Mouse (Mus musculus) limb, embryonic 13.5 days (tissue): ENCODE measurements at regions not wholly inside any gene's neighbourhood (a gene's known extent, or its start where the extent isn't known, plus 50 kb on each side); places are given as distances from the start of the nearest gene placed in this dataset.
A peak's percentile ranks its signal among the peaks of the same experiment; 100 is the strongest.

Experiments
- ATAC-seq: fragments of 200-750 bp; cut with Nextera tagmentation; 2 replicates; pipeline ENCODE4 v1.8.0; 2017; ENCODE audit warnings: low read depth, moderate number of reproducible peaks, moderate TSS enrichment; ENCODE audit not compliant: low FRiP score
- H3K27ac ChIP-seq: fragments of 300-500 bp; sonication (generic); 2 replicates; pipeline ENCODE4 v1.5.1; 2015; ENCODE audit warnings: inconsistent platforms, mild to moderate bottlenecking, moderate library complexity
- H3K27me3 ChIP-seq: fragments of 300-500 bp; sonication (generic); 2 replicates; pipeline ENCODE4 v1.6.1; 2015; ENCODE audit warnings: mild to moderate bottlenecking, inconsistent platforms
- H3K36me3 ChIP-seq: fragments of 300-500 bp; sonication (generic); 2 replicates; pipeline ENCODE4 v1.6.1; 2015; ENCODE audit warnings: inconsistent platforms, mild to moderate bottlenecking, moderate library complexity
- H3K4me1 ChIP-seq: fragments of 300-500 bp; sonication (generic); 2 replicates; pipeline ENCODE4 v1.6.1; 2015; ENCODE audit warnings: inconsistent platforms
- H3K4me2 ChIP-seq: fragments of 300-500 bp; sonication (generic); replicated peaks from 2 replicates; pipeline ENCODE4 v1.6.1; 2015; ENCODE audit warnings: inconsistent platforms, mild to moderate bottlenecking, moderate library complexity
- H3K4me3 ChIP-seq: fragments of 300-500 bp; sonication (generic); 2 replicates; pipeline ENCODE4 v1.5.1; 2015; ENCODE audit warnings: moderate library complexity, mild to moderate bottlenecking, inconsistent platforms
- H3K9ac ChIP-seq: fragments of 300-500 bp; sonication (generic); 2 replicates; pipeline ENCODE4 v1.6.1; 2015; ENCODE audit warnings: mild to moderate bottlenecking, inconsistent platforms
- H3K9me3 ChIP-seq: fragments of 300-500 bp; sonication (generic); 2 replicates; pipeline ENCODE4 v1.6.1; 2016; ENCODE audit warnings: inconsistent platforms
- WGBS: fragments of 180-500 bp; shearing (Covaris S2); methylation state at CpG from one replicate; pipeline ENCODE4 v1.1.7; 2015; 5-methylcytosine and 5-hydroxymethylcytosine counted together

DNA sequence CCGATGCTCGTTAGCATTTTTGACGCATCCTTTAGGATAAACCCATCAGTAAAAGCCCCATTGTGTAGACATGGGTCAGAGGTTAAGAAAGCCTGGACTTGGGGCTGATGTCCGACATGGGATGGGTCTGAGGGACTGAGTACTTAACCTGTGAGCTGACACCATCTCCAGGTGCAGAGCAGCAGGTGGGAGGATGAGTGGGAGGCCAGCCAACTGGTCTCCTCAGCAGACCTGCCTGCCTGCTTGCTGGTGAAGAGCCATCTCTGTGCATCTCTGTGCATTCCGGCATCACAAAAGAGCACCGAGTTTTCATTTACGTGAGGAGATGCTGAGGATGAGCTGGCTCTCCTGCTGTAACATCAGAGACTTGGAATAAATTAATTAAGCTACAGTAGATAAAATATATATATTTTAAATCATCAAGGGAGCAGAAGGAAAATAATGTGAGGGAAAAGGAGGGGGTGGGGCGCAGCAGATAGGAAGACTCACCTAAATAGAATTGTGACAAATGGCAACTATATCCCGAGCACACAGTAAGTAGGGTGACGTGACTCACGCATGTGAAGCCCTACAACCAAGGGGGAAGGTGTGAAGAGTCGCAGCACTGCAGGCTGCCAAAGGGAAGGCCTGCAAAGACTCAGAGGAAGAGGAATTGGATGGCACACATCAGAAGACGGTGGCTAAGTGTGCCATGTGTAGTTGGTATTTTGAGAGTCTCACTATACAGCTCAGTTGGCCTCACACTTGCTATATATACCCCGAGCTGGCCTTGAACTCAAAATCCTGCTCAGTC is 118.5 kb upstream of the Ces5a start:
- ATAC-seq = no peak
- Histone ChIP-seq H3K36me3 (no peaks in the 10 kb centered on the region), H3K27me3 (no peaks in the 10 kb centered on the region), H3K4me3 (no peak overlapping the region), H3K4me2 (no peak overlapping the region), H3K9ac (no peak overlapping the region), H3K9me3 (no peaks in the 10 kb centered on the region), H3K4me1 (no peaks in the 10 kb centered on the region), H3K27ac (no peak overlapping the region)
- WGBS = 78% methylated on average over 14 of the region's 14 CpGs

DNA sequence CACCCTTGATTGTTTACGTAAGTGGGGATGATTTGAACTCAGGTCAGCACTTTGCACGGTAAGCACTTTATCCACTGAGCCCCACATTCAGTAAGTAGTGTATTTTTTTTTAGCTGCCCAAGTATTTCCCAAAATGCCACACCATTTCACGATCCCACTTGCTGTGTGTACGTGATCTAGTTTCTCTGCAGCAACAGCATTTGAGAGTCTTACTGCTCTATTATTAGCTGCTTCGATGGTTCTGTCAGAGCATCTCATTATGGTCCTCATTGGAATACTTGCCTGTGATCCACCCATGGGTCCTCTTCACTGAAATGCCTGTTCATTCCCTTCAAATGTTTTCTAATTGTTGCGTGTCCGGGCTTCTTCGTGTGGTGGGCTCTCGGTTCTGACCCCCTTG is 120.1 kb upstream of the Ces5a start:
- H3K4me3 ChIP-seq = no peak overlapping the region
- H3K9me3 ChIP-seq = no peaks in the 10 kb centered on the region
- no peaks in the 10 kb centered on the region for H3K27me3 ChIP-seq
- no peak overlapping the region for H3K9ac ChIP-seq
- H3K36me3 ChIP-seq = no peaks in the 10 kb centered on the region
- 87% methylated on average over 9 of the region's 9 CpGs for WGBS
- ATAC-seq = no peak
- H3K4me2 ChIP-seq = no peak overlapping the region
- no peaks in the 10 kb centered on the region for H3K4me1 ChIP-seq
- no peak overlapping the region for H3K27ac ChIP-seq

DNA sequence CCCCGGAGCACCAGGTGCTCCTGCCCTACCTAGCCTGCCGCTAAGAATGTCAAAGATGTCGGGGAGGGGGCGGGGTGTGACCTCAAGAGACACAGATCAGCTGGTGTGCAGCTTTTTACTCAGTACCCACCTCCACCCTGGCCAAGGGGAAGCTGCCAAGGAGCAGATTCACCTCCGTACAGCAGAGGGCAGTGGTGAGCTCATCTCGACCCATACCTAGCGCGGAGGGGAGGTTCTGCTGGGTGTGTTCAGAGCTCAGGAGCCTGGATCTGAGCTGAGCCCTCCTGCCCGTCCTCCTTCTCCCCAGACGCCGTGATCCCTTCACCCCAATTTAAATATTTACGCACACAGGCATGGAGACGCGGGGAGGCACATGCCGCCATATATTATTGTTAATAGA is 126.1 kb upstream of the Ces5a start:
- Histone ChIP-seq H3K27me3 (no peaks in the 10 kb centered on the region), H3K4me2 (peak overlapping the region; percentile 63), H3K27ac (no peak overlapping the region), H3K36me3 (no peaks in the 10 kb centered on the region), H3K9me3 (no peaks in the 10 kb centered on the region), H3K4me3 (peak overlapping the region; percentile 31), H3K4me1 (no peaks in the 10 kb centered on the region), H3K9ac (0 out of 2 replicates have a peak overlapping the region, but pooled peaks have one; percentile 48)
- 2% methylated on average over 15 of the region's 15 CpGs for WGBS
- peak; percentile 82 for ATAC-seq

DNA sequence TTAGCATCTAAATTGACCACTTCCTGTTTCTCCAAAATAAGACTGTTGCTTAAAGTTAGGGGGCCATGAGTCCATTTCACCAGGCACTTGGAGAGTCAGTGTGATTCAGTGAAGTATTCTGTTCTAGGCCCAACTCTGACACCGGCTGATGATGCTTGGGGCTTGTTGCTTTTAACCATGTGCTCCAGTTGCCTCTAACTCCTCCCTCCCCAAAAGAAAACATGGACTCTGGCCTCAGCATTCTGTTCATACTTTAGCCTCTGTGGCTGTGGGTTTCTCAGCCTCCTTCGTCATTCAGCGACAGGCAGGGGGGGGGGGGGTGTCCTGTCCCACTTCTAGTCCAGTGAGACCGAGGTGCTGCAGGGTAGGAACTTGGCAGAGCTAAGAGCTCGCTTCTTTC is 126.6 kb upstream of the Ces5a start:
- H3K27ac ChIP-seq = no peak overlapping the region
- H3K36me3 ChIP-seq = no peaks in the 10 kb centered on the region
- ATAC-seq = no peak
- H3K9ac ChIP-seq = no peak overlapping the region
- no peaks in the 10 kb centered on the region for H3K27me3 ChIP-seq
- peak overlapping the region; percentile 63 for H3K4me2 ChIP-seq
- 73% methylated on average over 5 of the region's 5 CpGs for WGBS
- peak overlapping the region; percentile 31 for H3K4me3 ChIP-seq
- no peaks in the 10 kb centered on the region for H3K9me3 ChIP-seq
- no peaks in the 10 kb centered on the region for H3K4me1 ChIP-seq

DNA sequence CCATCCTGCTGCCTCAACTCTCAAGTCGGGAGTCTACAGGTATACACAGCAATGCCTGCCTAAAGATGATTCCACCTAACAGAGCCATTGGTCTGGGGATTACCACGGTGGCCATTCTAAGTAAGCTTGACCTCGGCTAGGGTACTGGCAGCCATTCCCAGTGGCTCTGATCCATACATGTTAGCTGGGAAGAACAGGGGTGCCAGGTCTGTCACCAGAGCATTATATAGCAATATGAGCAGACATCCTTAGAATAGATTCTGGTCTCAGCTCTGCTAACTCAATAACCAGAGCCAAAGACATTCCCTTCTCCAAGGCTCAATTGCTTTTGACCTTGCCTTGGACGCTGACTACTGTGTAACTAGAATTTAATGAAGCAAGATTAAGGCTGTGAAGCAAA is 128.2 kb upstream of the Ces5a start:
- H3K4me2 ChIP-seq = no peak overlapping the region
- no peak overlapping the region for H3K27ac ChIP-seq
- H3K4me1 ChIP-seq = no peaks in the 10 kb centered on the region
- no peaks in the 10 kb centered on the region for H3K36me3 ChIP-seq
- no peaks in the 10 kb centered on the region for H3K9me3 ChIP-seq
- H3K4me3 ChIP-seq = no peak overlapping the region
- no peaks in the 10 kb centered on the region for H3K27me3 ChIP-seq
- ATAC-seq = no peak
- 85% methylated on average over 4 of the region's 4 CpGs for WGBS
- no peak overlapping the region for H3K9ac ChIP-seq

DNA sequence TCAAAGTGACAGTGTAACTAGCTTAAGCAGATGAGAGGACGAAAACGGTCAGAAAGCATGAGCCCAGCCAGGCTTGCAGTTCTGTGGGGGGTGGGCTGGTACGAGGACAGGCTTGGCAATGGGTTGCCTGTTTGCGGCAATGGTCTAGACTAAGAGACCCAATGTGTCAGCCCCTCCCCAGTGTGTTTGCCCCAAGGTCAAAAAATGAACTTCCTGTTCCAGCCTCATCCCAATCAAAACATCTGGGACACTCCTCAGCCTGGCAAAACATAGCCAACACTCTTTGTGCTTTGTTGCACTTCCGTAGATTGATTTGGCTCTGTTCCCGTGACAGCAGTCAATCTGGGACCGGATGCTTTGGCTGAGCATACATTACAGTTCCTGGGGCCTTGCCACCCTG is 132.7 kb upstream of the Ces5a start:
- no peak overlapping the region for H3K4me3 ChIP-seq
- no peaks in the 10 kb centered on the region for H3K27me3 ChIP-seq
- no peaks in the 10 kb centered on the region for H3K36me3 ChIP-seq
- H3K4me2 ChIP-seq = no peak overlapping the region
- no peaks in the 10 kb centered on the region for H3K4me1 ChIP-seq
- H3K27ac ChIP-seq = no peak overlapping the region
- H3K9ac ChIP-seq = no peak overlapping the region
- ATAC-seq = no peak
- 66% methylated on average over 7 of the region's 7 CpGs for WGBS
- no peaks in the 10 kb centered on the region for H3K9me3 ChIP-seq

DNA sequence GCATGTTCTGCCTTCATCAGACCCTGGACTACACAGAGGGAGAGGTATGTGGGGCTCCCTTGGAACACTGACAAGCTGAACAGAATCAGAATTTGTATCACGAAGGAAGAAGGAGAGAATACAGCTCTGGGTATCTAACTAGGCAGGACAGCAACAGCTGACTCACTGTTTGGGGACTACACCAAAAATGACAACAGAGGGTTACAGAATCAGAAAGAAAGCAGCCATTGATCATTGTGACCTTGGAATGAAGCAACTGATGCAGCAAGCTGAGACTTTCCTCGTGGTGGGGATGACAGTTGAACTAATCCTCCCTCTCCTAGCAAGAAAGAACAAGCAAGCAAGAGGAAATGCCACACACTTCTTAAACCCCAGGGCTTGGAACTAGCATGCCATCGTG is 135.0 kb upstream of the Gnao1 start:
- no peak overlapping the region for H3K27ac ChIP-seq
- ATAC-seq = no peak
- no peaks in the 10 kb centered on the region for H3K27me3 ChIP-seq
- 70% methylated on average over 3 of the region's 3 CpGs for WGBS
- no peaks in the 10 kb centered on the region for H3K36me3 ChIP-seq
- H3K9me3 ChIP-seq = no peaks in the 10 kb centered on the region
- H3K4me3 ChIP-seq = no peak overlapping the region
- no peaks in the 10 kb centered on the region for H3K4me1 ChIP-seq
- no peak overlapping the region for H3K4me2 ChIP-seq
- H3K9ac ChIP-seq = no peak overlapping the region

DNA sequence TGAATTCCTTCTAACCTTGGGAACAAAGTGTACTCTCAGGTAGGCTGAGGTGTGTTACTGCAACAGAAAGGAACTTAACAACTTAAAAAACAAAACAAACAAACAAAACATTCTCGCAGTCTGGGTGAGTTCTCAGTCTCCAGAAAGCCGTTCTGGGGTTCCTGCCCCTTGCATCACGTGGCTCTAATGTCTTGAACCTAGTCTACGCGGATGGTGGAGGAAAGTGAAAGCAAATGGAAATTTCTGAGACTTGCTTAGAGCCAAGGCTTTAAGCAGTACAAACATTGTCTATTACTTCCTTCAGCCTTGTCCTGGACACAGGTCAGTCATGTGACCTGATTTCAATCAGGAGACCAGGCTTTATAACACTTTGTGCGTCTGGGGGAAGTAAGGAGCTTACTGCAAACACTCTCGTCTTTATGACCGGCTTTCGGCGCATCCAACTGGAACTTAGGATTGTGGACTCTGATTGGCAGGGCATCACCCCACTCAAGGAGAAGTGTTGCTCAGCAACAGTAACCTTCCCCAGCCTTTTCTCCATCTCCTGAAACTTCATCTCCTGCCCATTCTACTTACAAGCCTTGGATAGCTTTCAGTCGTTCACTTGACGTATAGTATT is 125.9 kb upstream of the Gnao1 start:
- Histone ChIP-seq H3K9ac (no peak overlapping the region), H3K4me2 (no peak overlapping the region), H3K4me1 (no peaks in the 10 kb centered on the region), H3K4me3 (no peak overlapping the region), H3K36me3 (no peaks in the 10 kb centered on the region), H3K27me3 (no peaks in the 10 kb centered on the region), H3K27ac (no peak overlapping the region), H3K9me3 (no peaks in the 10 kb centered on the region)
- WGBS = 79% methylated on average over 12 of the region's 12 CpGs
- ATAC-seq = no peak

DNA sequence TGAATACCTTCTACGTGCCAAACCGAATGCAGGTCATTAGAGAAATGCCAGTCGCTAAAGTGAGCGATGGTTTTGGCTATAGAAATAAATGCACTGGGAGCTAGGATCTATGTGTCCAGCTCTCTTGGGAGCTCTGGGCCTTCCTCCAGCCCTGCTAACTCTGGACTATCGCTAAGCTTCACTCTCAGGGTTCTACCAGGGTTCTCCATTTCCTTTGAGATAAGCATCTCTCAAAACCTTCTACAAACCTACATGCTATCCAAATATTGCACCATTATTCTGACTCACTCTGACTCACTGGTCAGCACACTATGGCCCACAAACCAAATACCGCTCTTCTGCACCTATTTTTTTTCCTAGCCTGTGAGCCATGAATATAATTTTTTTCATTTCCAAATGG is 125.4 kb upstream of the Gnao1 start:
- H3K27ac ChIP-seq = no peak overlapping the region
- no peaks in the 10 kb centered on the region for H3K36me3 ChIP-seq
- H3K4me3 ChIP-seq = no peak overlapping the region
- H3K4me2 ChIP-seq = no peak overlapping the region
- H3K4me1 ChIP-seq = no peaks in the 10 kb centered on the region
- ATAC-seq = no peak
- H3K27me3 ChIP-seq = no peaks in the 10 kb centered on the region
- no peaks in the 10 kb centered on the region for H3K9me3 ChIP-seq
- 96% methylated on average over 6 of the region's 6 CpGs for WGBS
- no peak overlapping the region for H3K9ac ChIP-seq

DNA sequence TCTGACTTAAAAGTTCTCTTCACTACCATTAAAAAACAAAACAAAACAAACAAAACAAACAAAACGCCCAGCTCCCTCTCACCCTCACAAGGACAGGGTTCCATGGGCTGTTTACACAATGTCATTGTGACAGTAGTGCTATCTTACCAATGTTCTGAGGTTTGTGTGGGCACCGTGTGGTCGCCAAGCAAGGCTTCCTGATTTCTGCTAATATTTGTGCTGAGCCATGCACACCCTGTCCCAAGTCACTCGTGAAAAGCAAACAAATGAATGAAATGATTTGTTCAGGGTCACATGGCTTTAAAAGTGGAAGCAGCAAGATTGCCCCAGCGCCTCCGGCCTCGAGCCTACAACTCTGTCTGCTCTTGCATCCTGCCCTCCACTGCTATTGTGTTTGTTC is 120.9 kb upstream of the Gnao1 start:
- no peaks in the 10 kb centered on the region for H3K27me3 ChIP-seq
- no peak for ATAC-seq
- no peaks in the 10 kb centered on the region for H3K4me1 ChIP-seq
- no peak overlapping the region for H3K4me3 ChIP-seq
- no peak overlapping the region for H3K27ac ChIP-seq
- H3K36me3 ChIP-seq = no peaks in the 10 kb centered on the region
- 74% methylated on average over 7 of the region's 7 CpGs for WGBS
- no peak overlapping the region for H3K9ac ChIP-seq
- no peak overlapping the region for H3K4me2 ChIP-seq
- no peaks in the 10 kb centered on the region for H3K9me3 ChIP-seq

DNA sequence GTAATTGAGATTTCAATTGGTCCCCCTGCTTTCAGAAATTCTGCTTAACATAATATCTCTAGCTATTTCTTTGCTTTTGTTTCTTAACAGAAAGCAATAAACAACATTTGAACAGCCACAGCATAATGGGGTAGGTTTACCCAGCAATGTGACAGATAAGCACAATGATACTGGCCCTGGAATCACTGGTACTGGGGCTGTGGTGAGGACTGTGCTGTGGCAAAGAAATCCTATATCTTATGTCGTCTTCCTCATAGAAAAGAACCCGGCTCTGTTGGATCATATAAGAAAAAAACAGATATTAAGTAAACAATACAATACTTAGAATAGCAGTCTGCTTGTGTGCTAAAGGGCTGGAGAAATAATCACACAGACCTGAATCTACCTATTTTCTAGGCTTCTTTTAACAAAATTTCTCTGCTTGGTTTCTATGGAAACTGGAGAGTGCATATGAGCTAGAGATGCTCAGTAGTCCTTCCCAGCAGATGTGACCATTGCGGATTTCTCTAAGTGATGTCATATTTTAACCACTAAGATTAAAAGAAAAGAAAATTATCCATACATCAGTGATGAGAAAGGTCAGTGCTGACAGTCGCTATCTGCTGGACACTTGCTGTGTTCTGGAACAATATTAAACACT is 119.8 kb upstream of the Gnao1 start:
- H3K27ac ChIP-seq = no peak overlapping the region
- H3K27me3 ChIP-seq = no peaks in the 10 kb centered on the region
- no peak overlapping the region for H3K9ac ChIP-seq
- WGBS = 83% methylated on average over 4 of the region's 4 CpGs
- ATAC-seq = no peak
- no peaks in the 10 kb centered on the region for H3K4me1 ChIP-seq
- no peak overlapping the region for H3K4me3 ChIP-seq
- H3K4me2 ChIP-seq = no peak overlapping the region
- no peaks in the 10 kb centered on the region for H3K36me3 ChIP-seq
- no peaks in the 10 kb centered on the region for H3K9me3 ChIP-seq

DNA sequence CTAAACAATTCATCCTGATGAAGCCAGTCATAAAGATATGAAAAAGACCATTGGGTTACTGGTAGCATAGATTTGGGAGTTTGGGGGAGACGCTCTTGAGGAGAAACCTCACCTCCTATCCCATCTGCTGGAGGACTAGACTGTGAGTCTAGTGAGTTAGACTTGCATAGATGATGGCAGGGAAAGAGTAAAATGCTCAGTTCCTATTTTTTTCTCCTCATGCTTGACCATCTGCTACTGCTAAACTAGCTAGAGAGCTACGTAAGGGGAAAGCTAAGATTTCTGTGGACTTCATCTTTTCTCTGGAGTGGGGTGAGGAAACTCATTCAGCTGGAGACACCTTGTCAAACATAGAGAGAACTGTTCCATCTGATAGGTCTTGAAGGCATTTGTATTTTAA is 118.4 kb upstream of the Gnao1 start:
- no peaks in the 10 kb centered on the region for H3K9me3 ChIP-seq
- ATAC-seq = no peak
- H3K9ac ChIP-seq = no peak overlapping the region
- no peak overlapping the region for H3K27ac ChIP-seq
- H3K27me3 ChIP-seq = no peaks in the 10 kb centered on the region
- no peak overlapping the region for H3K4me3 ChIP-seq
- 83% methylated on average over 2 of the region's 2 CpGs for WGBS
- no peak overlapping the region for H3K4me2 ChIP-seq
- H3K36me3 ChIP-seq = no peaks in the 10 kb centered on the region
- H3K4me1 ChIP-seq = no peaks in the 10 kb centered on the region
